Mouse (Mus musculus): ENCODE results near the gene Fam219a. TPM values are rescaled to one million over a fixed set of nuclear protein-coding genes. Genes with fewer than 3 reads are reported as not detected.

Fam219a gene
- polyA plus RNA-seq, 1 experiment from 2014 or later: 2.9 TPM

- Histone ChIP-seq H3K4me2 (ENCODE audit: low read length) (no peak overlapping the region), H3K4me1 (replicated peaks; ENCODE audit: insufficient read depth, low read length) (peaks cover 8% of the 10 kb centered on the region; the same call in 1 of the 2 replicates), H3K4me3 (replicated peaks; ENCODE audit: low read depth, low read length) (no peak overlapping the region), H3K9ac (ENCODE audit: low read depth, low read length) (no peak overlapping the region), H3K9me3 (replicated peaks; ENCODE audit: low read length) (no peaks in the 10 kb centered on the region), H3K27ac (no peak overlapping the region), H3K27me3 (ENCODE audit: insufficient read depth, low read length) (no peaks in the 10 kb centered on the region), H3K36me3 (ENCODE audit: insufficient read depth, low read length) (no peaks in the 10 kb centered on the region)
- DNase-seq (ENCODE audit: low spot score) (peak; percentile 66), ATAC-seq (replicated peaks; ENCODE audit: low FRiP score, low read depth) (no peak)
- 0 out of 2 replicates have a peak, but pooled peaks have one; percentile 0 for TF ChIP-seq CTCF (IDR thresholded peaks at IDR 0.05; ENCODE audit: low read depth)
- WGBS: 68% methylated on average over 1 of the region's 1 CpGs
Measured at GRCm38 (mm10) chr4:41479456-41479804, 89.9 kb downstream of the Fam219a start.

DNA sequence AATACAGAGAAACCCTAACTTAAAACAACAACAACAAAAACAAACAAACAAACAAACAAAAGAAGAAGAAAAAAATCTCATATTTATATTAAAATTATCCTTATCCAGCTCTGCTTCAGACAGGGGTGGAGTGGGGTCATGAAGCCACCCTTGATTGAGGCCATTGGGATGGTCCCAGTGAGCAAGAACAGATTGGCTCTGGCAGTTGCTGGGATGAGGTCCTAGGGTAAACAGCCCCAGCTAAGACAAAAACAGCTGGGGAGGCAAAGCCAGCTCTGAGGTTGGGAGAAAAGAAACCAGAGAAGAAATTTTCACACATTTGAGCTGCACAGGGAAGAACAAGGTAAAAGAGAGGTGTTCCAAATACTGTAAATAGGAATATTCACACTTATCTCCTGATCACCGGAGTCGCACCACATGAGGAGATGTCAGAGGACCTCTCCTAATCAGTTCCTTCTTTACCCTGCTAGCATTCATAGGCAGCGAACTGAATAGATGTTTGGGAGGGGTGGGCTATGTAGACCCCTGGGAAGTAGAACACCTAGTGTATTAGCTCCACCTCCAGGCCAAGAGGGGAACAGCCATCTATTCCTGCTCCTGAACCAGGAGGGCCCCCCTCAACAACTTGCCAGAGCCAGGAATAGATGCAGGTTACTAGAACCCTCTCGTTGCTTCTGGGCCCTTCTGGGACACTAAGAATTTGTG, 90.4 kb downstream of the Fam219a start:
- Histone ChIP-seq H3K4me1 (replicated peaks; ENCODE audit: insufficient read depth, low read length) (peaks cover 8% of the 10 kb centered on the region; the same call in 1 of the 2 replicates), H3K4me3 (replicated peaks; ENCODE audit: low read depth, low read length) (no peak overlapping the region), H3K9me3 (replicated peaks; ENCODE audit: low read length) (no peaks in the 10 kb centered on the region), H3K36me3 (ENCODE audit: insufficient read depth, low read length) (no peaks in the 10 kb centered on the region), H3K27me3 (ENCODE audit: insufficient read depth, low read length) (no peaks in the 10 kb centered on the region), H3K4me2 (ENCODE audit: low read length) (no peak overlapping the region), H3K27ac (no peak overlapping the region), H3K9ac (ENCODE audit: low read depth, low read length) (no peak overlapping the region)
- TF ChIP-seq CTCF (IDR thresholded peaks at IDR 0.05; ENCODE audit: low read depth): peak; percentile 32; the same call in 1 of the 2 replicates
- no peak for ATAC-seq (replicated peaks; ENCODE audit: low FRiP score, low read depth)
- no peak for DNase-seq (ENCODE audit: low spot score)
- 70% methylated on average over 4 of the region's 4 CpGs for WGBS

GRCm38 (mm10) chr4:41477648-41478160, 91.6 kb downstream of the Fam219a start:
- Histone ChIP-seq H3K4me2 (ENCODE audit: low read length) (no peak overlapping the region), H3K27ac (no peak overlapping the region), H3K27me3 (ENCODE audit: insufficient read depth, low read length) (no peaks in the 10 kb centered on the region), H3K4me3 (replicated peaks; ENCODE audit: low read depth, low read length) (no peak overlapping the region), H3K9me3 (replicated peaks; ENCODE audit: low read length) (no peaks in the 10 kb centered on the region), H3K9ac (ENCODE audit: low read depth, low read length) (no peak overlapping the region), H3K4me1 (replicated peaks; ENCODE audit: insufficient read depth, low read length) (peaks cover 8% of the 10 kb centered on the region; the same call in 1 of the 2 replicates), H3K36me3 (ENCODE audit: insufficient read depth, low read length) (no peaks in the 10 kb centered on the region)
- ATAC-seq (replicated peaks; ENCODE audit: low FRiP score, low read depth) (no peak), DNase-seq (ENCODE audit: low spot score) (no peak)
- WGBS: 65% methylated on average over 9 of the region's 9 CpGs
- no peak for TF ChIP-seq CTCF (IDR thresholded peaks at IDR 0.05; ENCODE audit: low read depth)

- WGBS: 81% methylated on average over 1 of the region's 1 CpGs
- H3K4me2 ChIP-seq (ENCODE audit: low read length): no peak overlapping the region
- H3K9me3 ChIP-seq (replicated peaks; ENCODE audit: low read length): no peaks in the 10 kb centered on the region
- no peaks in the 10 kb centered on the region for H3K36me3 ChIP-seq (ENCODE audit: insufficient read depth, low read length)
- H3K9ac ChIP-seq (ENCODE audit: low read depth, low read length): no peak overlapping the region
- DNase-seq (ENCODE audit: low spot score) (no peak), ATAC-seq (replicated peaks; ENCODE audit: low FRiP score, low read depth) (no peak)
- no peak overlapping the region for H3K4me3 ChIP-seq (replicated peaks; ENCODE audit: low read depth, low read length)
- TF ChIP-seq CTCF (IDR thresholded peaks at IDR 0.05; ENCODE audit: low read depth): no peak
- H3K4me1 ChIP-seq (replicated peaks; ENCODE audit: insufficient read depth, low read length): no peaks in the 10 kb centered on the region
- no peak overlapping the region for H3K27ac ChIP-seq
- H3K27me3 ChIP-seq (ENCODE audit: insufficient read depth, low read length): no peaks in the 10 kb centered on the region
Measured at GRCm38 (mm10) chr4:41471384-41471689, 98.0 kb downstream of the Fam219a start.

DNA sequence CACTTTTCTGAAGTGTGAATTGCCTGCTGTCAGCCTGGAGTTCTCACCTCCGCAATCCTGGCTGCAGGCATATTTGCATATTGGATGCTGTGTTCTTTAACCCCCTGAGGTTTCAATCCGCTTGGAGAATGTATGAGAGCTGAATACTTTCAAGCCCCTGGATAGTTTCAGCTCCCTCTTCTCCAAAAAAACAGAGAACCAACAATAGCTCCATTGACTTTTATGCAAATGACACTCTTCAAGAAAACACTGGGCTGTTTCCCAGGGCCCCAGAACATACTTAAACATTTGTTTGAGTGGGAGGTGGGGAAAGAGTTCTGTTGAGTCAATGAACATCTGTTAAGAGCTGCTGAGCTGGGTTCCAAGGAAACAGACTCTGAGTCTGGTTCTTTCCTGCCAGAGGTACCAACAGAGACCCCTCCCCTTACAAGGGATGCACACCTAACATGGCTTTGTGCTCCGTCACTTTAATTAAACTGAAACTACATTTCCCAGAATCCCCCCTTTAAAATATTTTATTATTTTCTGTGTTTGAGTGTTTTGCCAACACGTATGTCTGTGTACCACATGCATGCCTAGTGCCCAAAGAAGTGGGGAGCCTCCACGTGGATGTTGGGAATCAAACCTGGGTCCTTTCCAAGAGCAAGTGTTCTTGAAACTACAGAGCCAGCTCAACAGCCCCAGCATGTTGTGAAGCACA, 98.5 kb downstream of the Fam219a start:
- ATAC-seq (replicated peaks; ENCODE audit: low FRiP score, low read depth) (no peak), DNase-seq (ENCODE audit: low spot score) (no peak)
- Histone ChIP-seq H3K27me3 (ENCODE audit: insufficient read depth, low read length) (no peaks in the 10 kb centered on the region), H3K27ac (no peak overlapping the region), H3K9ac (ENCODE audit: low read depth, low read length) (no peak overlapping the region), H3K4me2 (ENCODE audit: low read length) (no peak overlapping the region), H3K9me3 (replicated peaks; ENCODE audit: low read length) (no peaks in the 10 kb centered on the region), H3K36me3 (ENCODE audit: insufficient read depth, low read length) (no peaks in the 10 kb centered on the region), H3K4me3 (replicated peaks; ENCODE audit: low read depth, low read length) (no peak overlapping the region), H3K4me1 (replicated peaks; ENCODE audit: insufficient read depth, low read length) (no peaks in the 10 kb centered on the region)
- WGBS: 57% methylated on average over 5 of the region's 5 CpGs
- TF ChIP-seq CTCF (IDR thresholded peaks at IDR 0.05; ENCODE audit: low read depth): no peak

- Histone ChIP-seq H3K4me1 (replicated peaks; ENCODE audit: insufficient read depth, low read length) (no peaks in the 10 kb centered on the region), H3K36me3 (ENCODE audit: insufficient read depth, low read length) (no peaks in the 10 kb centered on the region), H3K4me3 (replicated peaks; ENCODE audit: low read depth, low read length) (no peak overlapping the region), H3K9ac (ENCODE audit: low read depth, low read length) (no peak overlapping the region), H3K27ac (no peak overlapping the region), H3K27me3 (ENCODE audit: insufficient read depth, low read length) (no peaks in the 10 kb centered on the region), H3K4me2 (ENCODE audit: low read length) (no peak overlapping the region), H3K9me3 (replicated peaks; ENCODE audit: low read length) (no peaks in the 10 kb centered on the region)
- TF ChIP-seq CTCF (IDR thresholded peaks at IDR 0.05; ENCODE audit: low read depth): no peak
- DNase-seq (ENCODE audit: low spot score): no peak
- no peak for ATAC-seq (replicated peaks; ENCODE audit: low FRiP score, low read depth)
- 67% methylated on average over 7 of the region's 7 CpGs for WGBS
Measured at GRCm38 (mm10) chr4:41470051-41470683, 99.2 kb downstream of the Fam219a start.

Data from kidney, postnatal 0 days (tissue).